Mouse (Mus musculus) intestine, embryonic 15.5 days (tissue): Measurements from ENCODE around the gene Ikzf4. TPM values are rescaled to one million over a fixed set of nuclear protein-coding genes. Genes with fewer than 3 reads are reported as not detected.
"Not testable (repeated sequence)": the region's sequence is repeated elsewhere in the genome, so short reads cannot be mapped to it uniquely, and the experiment has no call there.

Source experiments
- ATAC-seq: fragments of 200-750 bp; cut with Nextera tagmentation; 2 replicates; pipeline ENCODE4 v1.8.0; 2017; ENCODE audit warnings: moderate TSS enrichment, moderate library complexity
- H3K27ac ChIP-seq: fragments of 300-500 bp; sonication (generic); 2 replicates; pipeline ENCODE4 v1.5.1; 2015; ENCODE audit warnings: mild to moderate bottlenecking, inconsistent platforms
- H3K27me3 ChIP-seq: fragments of 300-500 bp; sonication (generic); replicated peaks from 2 replicates; pipeline ENCODE4 v1.6.1; 2015; ENCODE audit warnings: inconsistent platforms
- H3K36me3 ChIP-seq: fragments of 300-500 bp; sonication (generic); 2 replicates; pipeline ENCODE4 v1.6.1; 2015; ENCODE audit warnings: inconsistent platforms
- H3K4me1 ChIP-seq: fragments of 300-500 bp; sonication (generic); replicated peaks from 2 replicates; pipeline ENCODE4 v1.6.1; 2015; ENCODE audit warnings: inconsistent platforms
- H3K4me2 ChIP-seq: fragments of 300-500 bp; sonication (generic); replicated peaks from 2 replicates; pipeline ENCODE4 v1.6.1; 2015; ENCODE audit warnings: mild to moderate bottlenecking, inconsistent platforms
- H3K4me3 ChIP-seq: fragments of 300-500 bp; sonication (generic); replicated peaks from 2 replicates; pipeline ENCODE4 v1.5.1; 2015; ENCODE audit warnings: inconsistent platforms
- H3K9ac ChIP-seq: fragments of 300-500 bp; sonication (generic); 2 replicates; pipeline ENCODE4 v1.6.1; 2015; ENCODE audit warnings: inconsistent platforms
- H3K9me3 ChIP-seq: fragments of 300-500 bp; sonication (generic); 2 replicates; pipeline ENCODE4 v1.6.1; 2016; ENCODE audit warnings: inconsistent platforms
- WGBS: fragments of 180-500 bp; shearing (Covaris S2); methylation state at CpG from one replicate; pipeline ENCODE4 v1.1.7; 2015; 5-methylcytosine and 5-hydroxymethylcytosine counted together
- polyA plus RNA-seq: library from polyadenylated mRNA; unstranded; fragments of >200 nt; fragmentation: Nextera tagmentation; extraction: Ambion mirVana; gene quantifications from 2 replicates; pipeline ENCODE4 v1.2.1, GENCODE M21; 2015

The Ikzf4 gene
- polyA plus RNA-seq, 1 experiment from 2014 or later, result 2.2 TPM

- peak; percentile 34 for ATAC-seq
- no peaks in the 10 kb centered on the region for H3K27me3 ChIP-seq
- H3K9me3 ChIP-seq, result no peaks in the 10 kb centered on the region
These were observed 14.2 kb downstream of the Ikzf4 start for GRCm38 (mm10) chr10:128631571-128631970.

GRCm38 (mm10) chr10:128630306-128630705 lies 15.5 kb downstream of the Ikzf4 start:
- not testable (repeated sequence) for H3K9me3 ChIP-seq, H3K27me3 ChIP-seq, H3K4me2 ChIP-seq, H3K4me1 ChIP-seq, H3K4me3 ChIP-seq, ATAC-seq, H3K9ac ChIP-seq, H3K27ac ChIP-seq, H3K36me3 ChIP-seq
- 86% methylated on average over 5 of the region's 5 CpGs for WGBS

More at GRCm38 (mm10) chr10:128631571-128631970, 14.2 kb downstream of the Ikzf4 start:
- Histone ChIP-seq H3K4me1 (no peaks in the 10 kb centered on the region), H3K4me3 (no peak overlapping the region), H3K9ac (no peak overlapping the region), H3K36me3 (no peaks in the 10 kb centered on the region), H3K4me2 (no peak overlapping the region), H3K27ac (no peak overlapping the region)
- 24% methylated on average over 6 of the region's 6 CpGs for WGBS

- WGBS, result 84% methylated on average over 2 of the region's 2 CpGs
- H3K4me3 ChIP-seq, result no peak overlapping the region
- no peak overlapping the region for H3K9ac ChIP-seq
- H3K36me3 ChIP-seq, result 0 out of 2 replicates have a peak, but pooled peaks cover 2% of the 10 kb centered on the region
- no peaks in the 10 kb centered on the region for H3K9me3 ChIP-seq
- no peak overlapping the region for H3K4me2 ChIP-seq
- H3K4me1 ChIP-seq, result 0 out of 2 replicates have a peak, but pooled peaks cover 4% of the 10 kb centered on the region
- H3K27me3 ChIP-seq, result no peaks in the 10 kb centered on the region
- no peak for ATAC-seq
- no peak overlapping the region for H3K27ac ChIP-seq
These were observed 16.0 kb downstream of the Ikzf4 start for GRCm38 (mm10) chr10:128629746-128630145.

GRCm38 (mm10) chr10:128627398-128628317 lies 18.1 kb downstream of the Ikzf4 start:
- 84% methylated on average over 10 of the region's 10 CpGs for WGBS

GRCm38 (mm10) chr10:128626311-128627310 lies 19.2 kb downstream of the Ikzf4 start, which contains the start of gene Rps26:
Gene Rps26 (minus strand): TSS chr10:128626747.
- under 1% methylated on average over 40 of the region's 40 CpGs for WGBS
- Histone ChIP-seq H3K4me1 (0 out of 2 replicates have a peak, but pooled peaks cover 4% of the 10 kb centered on the region), H3K27ac (peak within 1 kb of the TSS; percentile 76), H3K27me3 (no peaks in the 10 kb centered on the region), H3K36me3 (peaks cover 13% of the 10 kb centered on the region), H3K9me3 (no peaks in the 10 kb centered on the region), H3K9ac (peak within 1 kb of the TSS; percentile 95), H3K4me3 (peak within 1 kb of the TSS; percentile 87), H3K4me2 (peak within 1 kb of the TSS; percentile 71)
- peak; percentile 97 for ATAC-seq

More at GRCm38 (mm10) chr10:128627398-128628317, 18.1 kb downstream of the Ikzf4 start:
- no peak for ATAC-seq
- Histone ChIP-seq H3K9ac (no peak overlapping the region), H3K27me3 (no peaks in the 10 kb centered on the region), H3K27ac (no peak overlapping the region), H3K4me3 (no peak overlapping the region), H3K4me1 (0 out of 2 replicates have a peak, but pooled peaks cover 4% of the 10 kb centered on the region), H3K4me2 (no peak overlapping the region), H3K9me3 (no peaks in the 10 kb centered on the region), H3K36me3 (peaks cover 13% of the 10 kb centered on the region)

GRCm38 (mm10) chr10:128625287-128625894 lies 20.4 kb downstream of the Ikzf4 start:
- H3K9me3 ChIP-seq, result no peaks in the 10 kb centered on the region
- H3K9ac ChIP-seq, result peak overlapping the region; percentile 95
- H3K27ac ChIP-seq, result peak overlapping the region; percentile 76
- peak overlapping the region; percentile 71 for H3K4me2 ChIP-seq
- peaks cover 13% of the 10 kb centered on the region for H3K36me3 ChIP-seq
- ATAC-seq, result no peak
- 40% methylated on average over 7 of the region's 7 CpGs for WGBS
- no peaks in the 10 kb centered on the region for H3K27me3 ChIP-seq
- peak overlapping the region; percentile 87 for H3K4me3 ChIP-seq
- 0 out of 2 replicates have a peak, but pooled peaks cover 4% of the 10 kb centered on the region for H3K4me1 ChIP-seq

- 79% methylated on average over 4 of the region's 4 CpGs for WGBS
- not testable (repeated sequence) for H3K4me1 ChIP-seq, H3K4me2 ChIP-seq, H3K4me3 ChIP-seq, H3K9me3 ChIP-seq, H3K27me3 ChIP-seq, ATAC-seq, H3K9ac ChIP-seq, H3K27ac ChIP-seq
- peaks cover 13% of the 10 kb centered on the region for H3K36me3 ChIP-seq
These were observed 22.6 kb downstream of the Ikzf4 start for GRCm38 (mm10) chr10:128623106-128623613.

GRCm38 (mm10) chr10:128622702-128623101 lies 23.1 kb downstream of the Ikzf4 start:
- Histone ChIP-seq H3K9ac (no peak overlapping the region), H3K36me3 (peaks cover 13% of the 10 kb centered on the region), H3K27me3 (no peaks in the 10 kb centered on the region), H3K9me3 (no peaks in the 10 kb centered on the region), H3K4me2 (no peak overlapping the region), H3K4me1 (0 out of 2 replicates have a peak, but pooled peaks cover 4% of the 10 kb centered on the region), H3K4me3 (no peak overlapping the region), H3K27ac (no peak overlapping the region)
- WGBS, result 90% methylated on average over 4 of the region's 4 CpGs
- ATAC-seq, result no peak

GRCm38 (mm10) chr10:128621986-128622520 lies 23.7 kb downstream of the Ikzf4 start:
- Histone ChIP-seq H3K4me1 (0 out of 2 replicates have a peak, but pooled peaks cover 4% of the 10 kb centered on the region), H3K4me2 (no peak overlapping the region), H3K27ac (no peak overlapping the region), H3K9me3 (no peaks in the 10 kb centered on the region), H3K4me3 (no peak overlapping the region), H3K27me3 (no peaks in the 10 kb centered on the region), H3K36me3 (peaks cover 13% of the 10 kb centered on the region), H3K9ac (no peak overlapping the region)
- WGBS, result 69% methylated on average over 3 of the region's 3 CpGs
- no peak for ATAC-seq

- no peak overlapping the region for H3K27ac ChIP-seq
- H3K9ac ChIP-seq, result no peak overlapping the region
- no peak overlapping the region for H3K4me3 ChIP-seq
- ATAC-seq, result no peak
- H3K4me1 ChIP-seq, result 0 out of 2 replicates have a peak, but pooled peaks cover 2% of the 10 kb centered on the region
- peaks cover 13% of the 10 kb centered on the region for H3K36me3 ChIP-seq
- H3K9me3 ChIP-seq, result no peaks in the 10 kb centered on the region
- H3K27me3 ChIP-seq, result no peaks in the 10 kb centered on the region
- H3K4me2 ChIP-seq, result no peak overlapping the region
These were observed 25.6 kb downstream of the Ikzf4 start for GRCm38 (mm10) chr10:128620241-128620640.

GRCm38 (mm10) chr10:128619148-128619547 lies 26.6 kb downstream of the Ikzf4 start:
- not testable (repeated sequence) for H3K9ac ChIP-seq, H3K4me2 ChIP-seq, H3K36me3 ChIP-seq, H3K4me3 ChIP-seq, H3K27me3 ChIP-seq, ATAC-seq, H3K4me1 ChIP-seq, H3K27ac ChIP-seq, H3K9me3 ChIP-seq
- 87% methylated on average over 5 of the region's 5 CpGs for WGBS
